Mouse (Mus musculus): ENCODE data around the gene Lsm12.

The Lsm12 gene

GRCm38 (mm10) chr11:102184646-102185495 lies at the start of gene Lsm12:
Gene Lsm12 (minus strand): TSS chr11:102185296.
- DNase-seq (ENCODE audit: low spot score), result peak; percentile 94

- DNase-seq (ENCODE audit: low spot score), result peak; percentile 96
Measured at GRCm38 (mm10) chr11:102230006-102230741, 45.1 kb upstream of the Lsm12 start, which contains the start of gene Hdac5. Gene Hdac5 (minus strand): TSS chr11:102230166.

GRCm38 (mm10) chr11:102229331-102229953 lies 44.3 kb upstream of the Lsm12 start:
- no peak for DNase-seq (ENCODE audit: low spot score)

GRCm38 (mm10) chr11:102228646-102229268 lies 43.7 kb upstream of the Lsm12 start:
- no peak for DNase-seq (ENCODE audit: low spot score)

- no peak for DNase-seq (ENCODE audit: low spot score)
Measured at GRCm38 (mm10) chr11:102228191-102228545, 43.1 kb upstream of the Lsm12 start.

- DNase-seq (ENCODE audit: low spot score), result no peak
Measured at GRCm38 (mm10) chr11:102227270-102228190, 42.4 kb upstream of the Lsm12 start.

- no peak for DNase-seq (ENCODE audit: low spot score)
Measured at GRCm38 (mm10) chr11:102226067-102226978, 41.2 kb upstream of the Lsm12 start.

GRCm38 (mm10) chr11:102225221-102225620 lies 40.1 kb upstream of the Lsm12 start:
- no peak for DNase-seq (ENCODE audit: low spot score)

- DNase-seq (ENCODE audit: low spot score), result no peak
Measured at GRCm38 (mm10) chr11:102224686-102225085, 39.6 kb upstream of the Lsm12 start.

GRCm38 (mm10) chr11:102223166-102223565 lies 38.1 kb upstream of the Lsm12 start:
- no peak for DNase-seq (ENCODE audit: low spot score)

- DNase-seq (ENCODE audit: low spot score), result no peak
Measured at GRCm38 (mm10) chr11:102221954-102222351, 36.9 kb upstream of the Lsm12 start.

- no peak for DNase-seq (ENCODE audit: low spot score)
Measured at GRCm38 (mm10) chr11:102221243-102221953, 36.3 kb upstream of the Lsm12 start.

GRCm38 (mm10) chr11:102220451-102220850 lies 35.4 kb upstream of the Lsm12 start:
- no peak for DNase-seq (ENCODE audit: low spot score)

GRCm38 (mm10) chr11:102219994-102220346 lies 34.9 kb upstream of the Lsm12 start:
- no peak for DNase-seq (ENCODE audit: low spot score)

- DNase-seq (ENCODE audit: low spot score), result no peak
Measured at GRCm38 (mm10) chr11:102219247-102219993, 34.3 kb upstream of the Lsm12 start.

- DNase-seq (ENCODE audit: low spot score), result peak; percentile 90
Measured at GRCm38 (mm10) chr11:102218783-102219182, 33.7 kb upstream of the Lsm12 start.

GRCm38 (mm10) chr11:102217876-102218430 lies 32.9 kb upstream of the Lsm12 start:
- DNase-seq (ENCODE audit: low spot score), result no peak

- DNase-seq (ENCODE audit: low spot score), result no peak
Measured at GRCm38 (mm10) chr11:102217396-102217795, 32.3 kb upstream of the Lsm12 start.

GRCm38 (mm10) chr11:102216886-102217240 lies 31.8 kb upstream of the Lsm12 start:
- DNase-seq (ENCODE audit: low spot score), result no peak

Data from testis, postnatal 14 days (tissue).